Mouse (Mus musculus) gastrocnemius, postnatal 36 days (tissue): ENCODE data around the gene Csnk1e. TPM values are rescaled to one million over a fixed set of nuclear protein-coding genes. Genes with fewer than 3 reads are reported as not detected.

ENCODE experiments used
- DNase-seq, 2 experiments: peaks; one replicate each; pipeline ENCODE4 v3.0.0; 2022
- intact Hi-C: fragments of 180-260 bp; cut with DNase I; formaldehyde crosslinking; loops from one replicate; pipeline ENCODE4 v1.15.1; 2025
- total RNA-seq, 2 experiments: library from RNA; stranded (reverse); gene quantifications; 2 replicates each; pipeline ENCODE4 v1.2.3; 2021

Gene Csnk1e
- total RNA-seq, 2 experiments from 2014 or later: 46.7 to 50.7 TPM

DNA sequence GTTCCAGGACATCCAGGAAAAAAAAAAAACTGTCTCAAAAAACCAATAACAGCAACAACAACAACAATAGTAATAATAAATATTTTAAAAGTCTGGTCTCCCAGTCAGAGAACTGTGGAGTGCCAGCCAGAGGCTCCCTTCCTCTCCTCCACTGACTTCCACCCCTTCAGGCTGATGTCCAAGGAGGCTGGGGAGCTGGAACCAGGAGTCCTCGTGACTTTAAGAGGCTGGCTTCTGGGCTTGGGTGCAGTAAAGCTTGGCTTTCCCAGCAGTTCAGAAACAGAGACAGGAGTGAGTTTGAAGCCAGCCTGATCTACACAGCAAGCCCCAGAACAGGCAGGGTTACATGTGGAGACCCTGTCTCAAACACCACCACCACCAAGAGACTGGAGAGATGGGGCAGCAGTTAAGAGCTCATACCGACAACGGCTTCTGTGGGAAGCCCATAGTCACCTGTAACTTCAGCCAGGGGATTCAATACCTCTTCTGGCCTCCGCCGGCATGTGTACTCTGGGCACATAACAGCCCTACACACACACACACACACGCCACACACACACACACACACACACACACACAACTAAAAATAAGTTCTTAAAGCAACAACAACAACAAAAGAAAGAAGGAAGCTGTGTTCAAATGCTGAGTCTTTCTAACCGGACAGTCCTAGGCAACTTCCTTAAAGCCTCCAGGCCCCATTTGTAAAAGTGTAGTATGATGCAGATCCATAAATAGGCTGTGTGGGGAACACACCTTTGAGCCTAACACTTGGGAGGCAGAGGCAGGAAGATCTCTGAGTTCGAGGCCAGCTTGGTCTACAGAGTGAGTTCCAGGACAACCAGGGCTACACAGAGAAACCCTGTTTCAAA, 9.3 kb downstream of the Csnk1e start:
- peak in 1 of 2 experiments; percentile 26 for DNase-seq
- intact Hi-C loops: no loop called here

DNA sequence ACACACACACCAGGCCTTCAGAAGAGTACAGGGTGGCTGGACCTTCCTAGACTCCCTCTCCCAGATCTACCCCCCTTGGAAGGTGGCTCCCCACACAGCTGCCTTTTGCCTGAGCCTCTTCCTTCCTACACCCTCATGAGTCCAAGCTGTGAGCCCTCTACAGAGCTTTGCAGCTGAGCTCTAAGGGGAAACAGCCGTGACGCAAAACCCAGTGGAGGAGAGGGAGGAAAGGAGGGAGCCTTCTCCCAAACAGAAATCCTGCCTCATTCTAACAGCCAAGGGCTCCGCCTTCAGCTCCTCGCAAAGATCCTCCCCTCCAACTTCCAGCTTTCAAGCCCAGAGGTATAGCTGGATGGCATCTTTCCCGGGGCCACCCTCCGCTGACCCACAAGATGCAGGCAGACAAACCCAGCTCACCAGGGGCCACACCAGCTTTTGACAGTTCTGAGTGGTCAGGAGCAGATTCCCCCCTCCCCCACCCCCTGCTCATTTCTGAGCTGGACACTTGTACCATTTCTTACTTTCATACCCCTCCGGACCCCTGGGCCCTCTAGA, 11.4 kb downstream of the Csnk1e start:
- DNase-seq: peak in 1 of 2 experiments; percentile 13
- intact Hi-C loops: no loop called here

GRCm38 (mm10) chr15:79442961-79443518, 12.3 kb downstream of the Csnk1e start:
- DNase-seq: peak; percentile 5 to 18
- intact Hi-C loops: no loop called here

- intact Hi-C loops: no loop called here
Observed at GRCm38 (mm10) chr15:79442257-79442611, 13.1 kb downstream of the Csnk1e start.

GRCm38 (mm10) chr15:79441331-79442256, 13.8 kb downstream of the Csnk1e start:
- intact Hi-C loops: loop anchor here (2.0 kb wide), 1 partner anchor 39 kb away; the partner anchor contains the start of gene Tmem184b
- DNase-seq: peak; percentile 78 to 81

More at GRCm38 (mm10) chr15:79442257-79442611, 13.1 kb downstream of the Csnk1e start:
- no peak for DNase-seq

DNA sequence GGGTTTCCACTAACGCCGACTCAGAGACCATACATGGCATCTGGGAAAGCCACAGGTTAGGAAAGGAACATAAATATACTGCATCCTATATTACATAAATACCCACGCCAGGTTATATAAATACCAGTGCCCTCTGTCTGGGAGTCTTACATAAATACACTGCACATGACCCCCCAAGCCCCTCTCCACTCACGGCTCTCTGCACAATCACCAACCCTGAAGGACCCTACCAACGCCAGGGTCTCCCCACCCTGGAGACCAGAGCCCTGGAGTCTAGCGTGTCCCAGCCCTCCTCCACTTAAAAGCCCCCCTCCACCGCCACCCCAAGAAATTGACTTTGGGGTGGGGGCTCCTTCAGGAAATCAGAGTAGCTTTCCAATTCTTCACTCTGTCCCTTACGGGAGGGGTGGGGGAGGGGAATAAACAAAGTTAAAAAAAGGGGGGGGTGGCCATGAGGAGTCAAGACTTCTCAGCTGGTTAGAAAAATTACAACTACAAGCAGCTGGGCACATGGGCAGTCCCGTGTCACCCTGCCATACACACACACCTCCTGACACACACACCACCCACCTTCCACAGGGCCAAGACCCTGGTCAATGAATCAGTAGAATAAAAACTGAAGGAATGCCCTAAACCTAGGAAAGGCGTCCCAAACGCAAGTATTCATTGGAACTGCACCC, 14.6 kb downstream of the Csnk1e start:
- DNase-seq: no peak
- intact Hi-C loops: loop anchor here (2.0 kb wide), 1 partner anchor 38 kb away; the partner anchor contains the start of gene Tmem184b

DNA sequence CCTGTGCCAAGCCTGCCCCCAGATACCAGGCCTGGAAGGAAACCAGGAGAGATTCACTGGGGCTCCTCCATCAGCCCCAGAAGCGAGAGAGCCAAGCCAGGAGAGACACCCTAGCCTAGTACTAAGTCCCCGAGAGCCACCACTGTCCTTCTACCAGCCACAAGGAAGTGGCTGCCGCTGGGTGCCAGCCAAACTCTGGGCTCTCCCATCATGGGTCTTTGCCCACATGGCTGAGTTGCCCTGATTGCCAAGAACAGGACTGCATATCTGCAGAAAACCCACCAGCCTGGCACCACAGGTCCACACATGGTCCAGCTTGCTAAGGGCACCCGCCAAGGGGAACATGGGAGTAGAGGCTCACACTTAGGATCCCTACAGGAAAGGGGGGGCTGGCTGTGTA, 15.1 kb downstream of the Csnk1e start:
- intact Hi-C loops: loop anchor here (2.0 kb wide), 1 partner anchor 37 kb away; the partner anchor contains the start of gene Tmem184b
- DNase-seq: peak; percentile 60 to 61

DNA sequence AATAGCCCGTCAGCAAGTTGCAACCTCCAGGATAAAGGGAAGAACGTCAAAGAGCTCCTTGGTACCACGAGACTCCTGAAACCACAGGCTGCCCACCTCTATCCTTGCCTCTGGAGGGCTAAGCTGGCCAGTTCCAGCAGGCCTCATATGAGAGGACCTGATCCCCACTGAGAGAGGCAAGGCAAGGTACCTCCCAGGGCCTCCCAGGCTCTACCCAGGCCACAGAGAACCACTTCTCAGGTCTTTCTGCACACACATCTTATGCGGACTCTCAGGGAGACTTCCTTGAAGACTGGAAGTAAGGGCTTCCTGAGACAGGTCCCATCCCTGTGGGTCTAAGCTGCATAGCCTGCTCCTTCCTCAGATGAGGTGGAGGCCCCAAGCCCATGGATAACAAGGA, 16.0 kb downstream of the Csnk1e start:
- DNase-seq: no peak
- intact Hi-C loops: no loop called here

DNA sequence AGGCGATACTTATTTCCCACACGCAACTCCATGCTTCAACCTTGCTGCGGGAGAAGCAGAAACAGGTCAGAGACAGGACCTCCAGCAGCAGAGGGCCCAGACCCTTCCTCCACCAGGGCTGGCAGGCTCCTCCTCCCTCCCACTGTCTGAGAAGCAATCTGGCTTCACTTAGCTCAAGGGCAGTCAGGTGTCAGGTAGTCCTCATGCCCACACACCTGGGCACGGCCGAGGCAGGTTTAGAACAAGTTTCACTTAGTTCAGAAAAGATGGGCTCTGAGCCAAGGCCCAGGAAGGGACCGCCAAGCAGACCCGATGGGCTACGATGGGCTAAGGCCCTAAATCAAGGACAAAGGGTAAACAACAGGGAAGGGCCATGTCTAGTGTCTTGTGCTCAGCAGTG, 16.6 kb downstream of the Csnk1e start:
- no peak for DNase-seq
- intact Hi-C loops: loop anchor here (1.0 kb wide), 1 partner anchor 17 kb away; no protein-coding TSS in a partner anchor

- DNase-seq: no peak
- intact Hi-C loops: loop anchor here (1.0 kb wide), 1 partner anchor 16 kb away; no protein-coding TSS in a partner anchor
Observed at GRCm38 (mm10) chr15:79438209-79438810, 17.1 kb downstream of the Csnk1e start.

GRCm38 (mm10) chr15:79437541-79438208, 17.7 kb downstream of the Csnk1e start:
- no peak for DNase-seq
- intact Hi-C loops: loop anchor here (1.0 kb wide), 1 partner anchor 15 kb away; no protein-coding TSS in a partner anchor

DNA sequence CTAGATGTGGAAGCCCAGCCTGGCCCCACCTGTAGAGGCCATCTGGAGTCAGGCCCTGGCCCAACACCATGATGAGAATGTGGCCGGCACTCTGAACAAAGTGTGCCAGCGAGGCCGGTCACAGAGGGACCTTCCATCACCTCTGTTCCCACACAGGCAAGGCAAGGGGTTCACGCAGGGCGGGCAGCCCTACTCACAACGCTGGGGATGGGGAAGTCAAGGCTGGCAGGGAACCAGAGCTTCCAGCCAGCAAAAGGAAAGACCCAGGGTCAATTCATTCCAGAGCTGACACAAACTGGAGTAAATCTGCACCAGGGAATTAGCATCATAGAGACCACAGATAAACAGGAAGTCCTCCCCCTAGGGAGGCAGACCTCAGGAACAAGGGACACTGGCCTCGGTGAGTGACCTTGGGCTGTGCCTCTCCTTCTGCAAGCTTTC, 18.9 kb downstream of the Csnk1e start:
- intact Hi-C loops: no loop called here
- no peak for DNase-seq

DNA sequence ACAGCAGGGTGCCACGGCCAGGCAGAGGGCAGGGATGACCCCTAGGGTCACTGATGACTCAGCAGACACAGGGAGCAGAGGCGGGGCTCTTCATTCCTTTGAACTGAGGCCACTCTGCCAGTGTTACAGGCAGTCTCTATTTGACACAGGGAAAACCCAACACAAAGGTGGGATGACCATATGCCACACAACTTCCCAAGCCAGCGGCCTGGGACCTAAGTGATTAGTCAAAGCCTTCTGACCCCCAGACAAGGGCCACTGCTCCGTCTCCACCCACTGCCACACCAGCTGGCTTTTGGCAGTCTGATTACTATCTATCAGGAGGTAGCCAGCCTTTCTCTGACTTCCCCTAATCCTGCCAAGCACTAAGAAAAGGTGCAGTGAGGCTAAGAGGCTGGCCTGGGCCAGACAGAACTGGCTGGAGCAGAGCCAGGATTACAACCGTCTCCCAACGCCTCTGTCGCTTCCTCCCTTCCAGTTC, 20.1 kb downstream of the Csnk1e start:
- no peak for DNase-seq
- intact Hi-C loops: no loop called here

GRCm38 (mm10) chr15:79432892-79433291, 22.5 kb downstream of the Csnk1e start:
- intact Hi-C loops: no loop called here
- DNase-seq: peak in 1 of 2 experiments; percentile 12

- DNase-seq: no peak
- intact Hi-C loops: no loop called here
Observed at GRCm38 (mm10) chr15:79432328-79432727, 23.0 kb downstream of the Csnk1e start.

- no peak for DNase-seq
- intact Hi-C loops: no loop called here
Observed at GRCm38 (mm10) chr15:79431925-79432324, 23.4 kb downstream of the Csnk1e start.

- intact Hi-C loops: no loop called here
Observed at GRCm38 (mm10) chr15:79430461-79431000, 24.8 kb downstream of the Csnk1e start.

DNA sequence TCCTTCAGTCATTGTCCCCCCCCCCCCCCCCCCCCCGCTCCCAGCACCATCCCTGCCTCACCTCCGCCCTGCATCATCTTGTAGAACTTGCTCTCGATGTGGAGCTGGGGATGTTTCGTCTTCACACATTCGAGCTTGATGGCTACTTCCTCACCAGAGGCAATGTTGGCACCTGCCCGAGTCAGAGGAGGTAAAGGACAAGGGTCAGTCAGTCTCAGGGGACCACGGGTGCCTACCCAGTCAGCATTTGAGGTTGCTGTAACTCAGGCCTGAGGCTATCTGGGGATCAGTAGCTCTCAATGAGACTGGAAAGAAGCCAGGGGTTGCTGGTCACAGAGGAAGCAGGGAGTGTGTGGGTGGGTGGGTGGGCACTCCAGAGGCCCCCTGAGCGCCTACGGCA, 25.4 kb downstream of the Csnk1e start:
- intact Hi-C loops: no loop called here
- DNase-seq: no peak

More at GRCm38 (mm10) chr15:79430461-79431000, 24.8 kb downstream of the Csnk1e start:
- DNase-seq: no peak
